ENCODE assay signal across 7 mouse cellular contexts in genomic region chr15:52458782-52459181, GRCm38 (mm10).
DNase-seq lines count a peak whose midpoint lies in the region; ATAC-seq and TF ChIP-seq lines count a peak whose summit lies in the region.

No protein-coding gene starts in this region.

- TF ChIP-seq CTCF in intestine, postnatal 0 days (IDR thresholded peaks at IDR 0.05; ENCODE audit: low read depth), result peak; percentile 93

- H3K9me3 ChIP-seq in intestine, postnatal 0 days (ENCODE audit: control insufficient read depth), result no peaks in the 10 kb centered on the region
- H3K9me3 ChIP-seq in midbrain, embryonic 14.5 days (ENCODE audit: control insufficient read depth, low read length), result no peaks in the 10 kb centered on the region

- H3K27me3 ChIP-seq in intestine, postnatal 0 days (replicated peaks; ENCODE audit: control insufficient read depth, insufficient read depth, low read length), result no peaks in the 10 kb centered on the region
- H3K27me3 ChIP-seq in midbrain, embryonic 14.5 days (ENCODE audit: control insufficient read depth, insufficient read depth, low read length), result no peaks in the 10 kb centered on the region

- H3K4me2 ChIP-seq in intestine, postnatal 0 days (replicated peaks; ENCODE audit: low read depth), result no peak overlapping the region
- H3K4me2 ChIP-seq in midbrain, embryonic 14.5 days (ENCODE audit: low read length), result no peak overlapping the region

- H3K4me3 ChIP-seq in intestine, postnatal 0 days (ENCODE audit: low read depth, low read length), result no peak overlapping the region
- no peak overlapping the region for H3K4me3 ChIP-seq in midbrain, embryonic 14.5 days (replicated peaks; ENCODE audit: low read depth, low read length)

- no peaks in the 10 kb centered on the region for H3K36me3 ChIP-seq in intestine, postnatal 0 days (ENCODE audit: control insufficient read depth, insufficient read depth)
- H3K36me3 ChIP-seq in midbrain, embryonic 14.5 days (ENCODE audit: control insufficient read depth, insufficient read depth, low read length), result no peaks in the 10 kb centered on the region

- intact Hi-C loops in left cerebral cortex, postnatal 25 days (cut with DNase I), result loop anchor here (5.0 kb wide), 2 partner anchors 296 to 546 kb away; no protein-coding TSS in a partner anchor

- peak; percentile 66 to 69 for DNase-seq in adrenal gland, adult 18-20 months (ENCODE audit: low spot score in 2 of 2)
- peak; percentile 25 for DNase-seq in gastrocnemius, postnatal 25 days
- peak; percentile 84 to 89 for DNase-seq in left cerebral cortex, postnatal 25 days (ENCODE audit: low spot score in 2 of 2)
- DNase-seq in midbrain, embryonic 14.5 days, result peak; percentile 95
- DNase-seq in spleen, postnatal 36 days (ENCODE audit: low spot score in 2 of 2), result peak; percentile 2 to 12

- no peaks in the 10 kb centered on the region for H3K4me1 ChIP-seq in intestine, postnatal 0 days (replicated peaks; ENCODE audit: control insufficient read depth, insufficient read depth, low read length)
- peaks cover 6% of the 10 kb centered on the region; the same call in 1 of the 2 replicates for H3K4me1 ChIP-seq in midbrain, embryonic 14.5 days (ENCODE audit: control insufficient read depth, insufficient read depth, low read length)

- WGBS in intestine, postnatal 0 days, result 3% methylated on average over 3 of the region's 3 CpGs
- WGBS in midbrain, embryonic 14.5 days, result 0% methylated on average over 3 of the region's 3 CpGs

- no peak overlapping the region for H3K9ac ChIP-seq in intestine, postnatal 0 days (ENCODE audit: low read depth, low read length)
- no peak overlapping the region for H3K9ac ChIP-seq in midbrain, embryonic 14.5 days (replicated peaks; ENCODE audit: low read length)

- no peak overlapping the region for H3K27ac ChIP-seq in intestine, postnatal 0 days (ENCODE audit: low read depth, low read length)
- peak overlapping the region; percentile 46; the same call in 1 of the 2 replicates for H3K27ac ChIP-seq in midbrain, embryonic 14.5 days (replicated peaks; ENCODE audit: low read depth, low read length)

- peak; percentile 98 for ATAC-seq in common myeloid progenitor, adult 5-6 weeks (replicated peaks; ENCODE audit: low read depth, poor library complexity, severe bottlenecking)
- ATAC-seq in intestine, postnatal 0 days, result no peak
- peak; percentile 90 for ATAC-seq in midbrain, embryonic 14.5 days (ENCODE audit: low FRiP score, low TSS enrichment)

Comparison
In these comparisons a context has a peak if more than half of its experiments do, and no peak if none do; other contexts are left out.
1. DNase-seq: peak in every context shown above with its lines; median percentile 95 in midbrain, embryonic 14.5 days; 86 in left cerebral cortex, postnatal 25 days; 68 in adrenal gland, adult 18-20 months; 25 in gastrocnemius, postnatal 25 days; 7 in spleen, postnatal 36 days.